Mouse (Mus musculus): ENCODE measurements at regions not wholly inside any gene's neighbourhood (a gene's known extent, or its start where the extent isn't known, plus 50 kb on each side); places are given as distances from the start of the nearest gene placed in this dataset.

GRCm38 (mm10) chr14:48014776-48015175 is 105.8 kb upstream of the Peli2 start:
- no peak overlapping the region for H3K27ac ChIP-seq (ENCODE audit: insufficient read depth, low read length)
- no peak overlapping the region for H3K4me3 ChIP-seq (replicated peaks; ENCODE audit: insufficient read depth, low read depth, low read length)
- peaks cover 8% of the 10 kb centered on the region for H3K4me1 ChIP-seq (ENCODE audit: control insufficient read depth, insufficient read depth, low read length)
- no peak for TF ChIP-seq POLR2A (IDR thresholded peaks at IDR 0.05; ENCODE audit: borderline replicate concordance, insufficient read depth, low read length)
- no peak for TF ChIP-seq CTCF (IDR thresholded peaks at IDR 0.05; ENCODE audit: borderline replicate concordance, insufficient read depth, low read depth, low read length)
- no peaks in the 10 kb centered on the region; the same call in 1 of the 2 replicates for H3K27me3 ChIP-seq (ENCODE audit: control insufficient read depth, insufficient read depth, low read length)
- WGBS = 30% methylated on average over 2 of the region's 2 CpGs
- DNase-seq = no peak

- no peaks in the 10 kb centered on the region for H3K27me3 ChIP-seq (ENCODE audit: control insufficient read depth, insufficient read depth, low read length)
- H3K4me1 ChIP-seq (ENCODE audit: control insufficient read depth, insufficient read depth, low read length) = peaks cover 5% of the 10 kb centered on the region; the same call in 1 of the 2 replicates
- no peak overlapping the region for H3K27ac ChIP-seq (ENCODE audit: insufficient read depth, low read length)
- no peak overlapping the region for H3K4me3 ChIP-seq (replicated peaks; ENCODE audit: insufficient read depth, low read depth, low read length)
- no peak for DNase-seq
- WGBS = 94% methylated on average over 6 of the region's 6 CpGs
- TF ChIP-seq CTCF (IDR thresholded peaks at IDR 0.05; ENCODE audit: borderline replicate concordance, insufficient read depth, low read depth, low read length) (no peak), POLR2A (IDR thresholded peaks at IDR 0.05; ENCODE audit: borderline replicate concordance, insufficient read depth, low read length) (no peak)
Observed at GRCm38 (mm10) chr14:48017971-48018370, 102.7 kb upstream of the Peli2 start.

GRCm38 (mm10) chr14:48019331-48019730 is 101.3 kb upstream of the Peli2 start:
- Histone ChIP-seq H3K27ac (ENCODE audit: insufficient read depth, low read length) (no peak overlapping the region), H3K27me3 (ENCODE audit: control insufficient read depth, insufficient read depth, low read length) (no peaks in the 10 kb centered on the region), H3K4me1 (ENCODE audit: control insufficient read depth, insufficient read depth, low read length) (no peaks in the 10 kb centered on the region), H3K4me3 (replicated peaks; ENCODE audit: insufficient read depth, low read depth, low read length) (no peak overlapping the region)
- DNase-seq = no peak
- no peak for TF ChIP-seq POLR2A (IDR thresholded peaks at IDR 0.05; ENCODE audit: borderline replicate concordance, insufficient read depth, low read length)
- TF ChIP-seq CTCF (IDR thresholded peaks at IDR 0.05; ENCODE audit: borderline replicate concordance, insufficient read depth, low read depth, low read length) = no peak
- WGBS = 70% methylated on average over 5 of the region's 5 CpGs

- TF ChIP-seq POLR2A (IDR thresholded peaks at IDR 0.05; ENCODE audit: borderline replicate concordance, insufficient read depth, low read length) (no peak), CTCF (IDR thresholded peaks at IDR 0.05; ENCODE audit: borderline replicate concordance, insufficient read depth, low read depth, low read length) (no peak)
- Histone ChIP-seq H3K4me1 (ENCODE audit: control insufficient read depth, insufficient read depth, low read length) (no peaks in the 10 kb centered on the region), H3K27ac (ENCODE audit: insufficient read depth, low read length) (no peak overlapping the region), H3K27me3 (ENCODE audit: control insufficient read depth, insufficient read depth, low read length) (no peaks in the 10 kb centered on the region), H3K4me3 (replicated peaks; ENCODE audit: insufficient read depth, low read depth, low read length) (no peak overlapping the region)
- DNase-seq = no peak
- WGBS = 70% methylated on average over 4 of the region's 4 CpGs
Observed at GRCm38 (mm10) chr14:48022271-48022670, 98.4 kb upstream of the Peli2 start.

- TF ChIP-seq POLR2A (IDR thresholded peaks at IDR 0.05; ENCODE audit: borderline replicate concordance, insufficient read depth, low read length) (no peak), CTCF (IDR thresholded peaks at IDR 0.05; ENCODE audit: borderline replicate concordance, insufficient read depth, low read depth, low read length) (no peak)
- Histone ChIP-seq H3K4me3 (replicated peaks; ENCODE audit: insufficient read depth, low read depth, low read length) (no peak overlapping the region), H3K27me3 (ENCODE audit: control insufficient read depth, insufficient read depth, low read length) (no peaks in the 10 kb centered on the region), H3K4me1 (ENCODE audit: control insufficient read depth, insufficient read depth, low read length) (no peaks in the 10 kb centered on the region), H3K27ac (ENCODE audit: insufficient read depth, low read length) (no peak overlapping the region)
- 27% methylated on average over 8 of the region's 8 CpGs for WGBS
- DNase-seq = peak in 1 of 2 experiments; percentile 8
Observed at GRCm38 (mm10) chr14:48024051-48024693, 96.5 kb upstream of the Peli2 start.

- H3K4me3 ChIP-seq (replicated peaks; ENCODE audit: insufficient read depth, low read depth, low read length) = no peak overlapping the region
- H3K27ac ChIP-seq (ENCODE audit: insufficient read depth, low read length) = no peak overlapping the region
- no peak for DNase-seq
- H3K27me3 ChIP-seq (ENCODE audit: control insufficient read depth, insufficient read depth, low read length) = no peaks in the 10 kb centered on the region
- no peak for TF ChIP-seq POLR2A (IDR thresholded peaks at IDR 0.05; ENCODE audit: borderline replicate concordance, insufficient read depth, low read length)
- no peak for TF ChIP-seq CTCF (IDR thresholded peaks at IDR 0.05; ENCODE audit: borderline replicate concordance, insufficient read depth, low read depth, low read length)
- 89% methylated on average over 4 of the region's 4 CpGs for WGBS
- H3K4me1 ChIP-seq (ENCODE audit: control insufficient read depth, insufficient read depth, low read length) = no peaks in the 10 kb centered on the region
Observed at GRCm38 (mm10) chr14:48039286-48039790, 81.3 kb upstream of the Peli2 start.

- no peak for TF ChIP-seq POLR2A (IDR thresholded peaks at IDR 0.05; ENCODE audit: borderline replicate concordance, insufficient read depth, low read length)
- TF ChIP-seq CTCF (IDR thresholded peaks at IDR 0.05; ENCODE audit: borderline replicate concordance, insufficient read depth, low read depth, low read length) = no peak
- no peak overlapping the region for H3K27ac ChIP-seq (ENCODE audit: insufficient read depth, low read length)
- no peak for DNase-seq
- H3K4me1 ChIP-seq (ENCODE audit: control insufficient read depth, insufficient read depth, low read length) = no peaks in the 10 kb centered on the region
- H3K4me3 ChIP-seq (replicated peaks; ENCODE audit: insufficient read depth, low read depth, low read length) = no peak overlapping the region
- WGBS = 91% methylated on average over 9 of the region's 9 CpGs
- no peaks in the 10 kb centered on the region for H3K27me3 ChIP-seq (ENCODE audit: control insufficient read depth, insufficient read depth, low read length)
Observed at GRCm38 (mm10) chr14:48046094-48046493, 74.5 kb upstream of the Peli2 start.

GRCm38 (mm10) chr14:48046831-48047230 is 73.8 kb upstream of the Peli2 start:
- Histone ChIP-seq H3K27me3 (ENCODE audit: control insufficient read depth, insufficient read depth, low read length) (no peaks in the 10 kb centered on the region), H3K4me1 (ENCODE audit: control insufficient read depth, insufficient read depth, low read length) (no peaks in the 10 kb centered on the region), H3K4me3 (replicated peaks; ENCODE audit: insufficient read depth, low read depth, low read length) (no peak overlapping the region), H3K27ac (ENCODE audit: insufficient read depth, low read length) (no peak overlapping the region)
- 100% methylated on average over 1 of the region's 1 CpGs for WGBS
- TF ChIP-seq POLR2A (IDR thresholded peaks at IDR 0.05; ENCODE audit: borderline replicate concordance, insufficient read depth, low read length) = no peak
- no peak for TF ChIP-seq CTCF (IDR thresholded peaks at IDR 0.05; ENCODE audit: borderline replicate concordance, insufficient read depth, low read depth, low read length)
- no peak for DNase-seq

Data from cerebellum, adult 2 months (tissue).